Mouse (Mus musculus) G1E (cell line): ENCODE data around the gene Slc38a6.

Experiments
- CTCF ChIP-seq: IDR thresholded peaks from 2 replicates; pipeline ENCODE4 v1.5.1; 2012; ENCODE audit warnings: low read depth, low read length, inconsistent platforms, mixed read lengths
- GATA1 ChIP-seq: IDR thresholded peaks from 2 replicates; pipeline ENCODE4 v1.6.1; 2012; ENCODE audit warnings: borderline replicate concordance, low read length, inconsistent platforms, mixed read lengths
- GATA2 ChIP-seq: IDR thresholded peaks from 2 replicates; pipeline ENCODE4 v1.6.1; 2012; ENCODE audit warnings: low read depth, low read length, inconsistent platforms, borderline replicate concordance
- TAL1 ChIP-seq: conservative IDR thresholded peaks from 2 replicates; pipeline ENCODE4 v1.6.1; 2012; ENCODE audit warnings: low read depth, low read length, inconsistent platforms, mixed read lengths

- TF ChIP-seq CTCF (no peak), GATA2 (no peak), GATA1 (no peak), TAL1 (no peak)
Measured at GRCm38 (mm10) chr12:73317706-73318686, 31.4 kb downstream of the Slc38a6 start.
